Mouse (Mus musculus) thymus, postnatal 25 days (tissue): ENCODE data around the gene Nudt1.
"Not testable (repeated sequence)": the region's sequence is repeated elsewhere in the genome, so short reads cannot be mapped to it uniquely, and the experiment has no call there.

ENCODE experiments used
- DNase-seq: peaks from one replicate; pipeline ENCODE4 v3.0.0; 2022

Gene Nudt1

GRCm38 (mm10) chr5:140345244-140345643 lies 23.8 kb downstream of the Nudt1 start:
- DNase-seq: peak; percentile 16

GRCm38 (mm10) chr5:140346050-140346449 lies 24.6 kb downstream of the Nudt1 start:
- no peak for DNase-seq

- peak; percentile 20 for DNase-seq
These were observed 28.4 kb downstream of the Nudt1 start for GRCm38 (mm10) chr5:140349882-140350281.

- DNase-seq: no peak
These were observed 29.5 kb downstream of the Nudt1 start for GRCm38 (mm10) chr5:140350731-140351497.

GRCm38 (mm10) chr5:140352352-140352751 lies 30.9 kb downstream of the Nudt1 start:
- no peak for DNase-seq

- DNase-seq: no peak
These were observed 34.5 kb downstream of the Nudt1 start for GRCm38 (mm10) chr5:140355934-140356333.

- DNase-seq: no peak
These were observed 36.0 kb downstream of the Nudt1 start for GRCm38 (mm10) chr5:140357466-140357865.

GRCm38 (mm10) chr5:140359930-140360674 lies 38.6 kb downstream of the Nudt1 start:
- no peak for DNase-seq

GRCm38 (mm10) chr5:140364415-140364814 lies 43.0 kb downstream of the Nudt1 start:
- no peak for DNase-seq

GRCm38 (mm10) chr5:140368126-140368525 lies 46.7 kb downstream of the Nudt1 start:
- not testable (repeated sequence) for DNase-seq

GRCm38 (mm10) chr5:140368926-140369325 lies 47.5 kb downstream of the Nudt1 start:
- DNase-seq: no peak

- DNase-seq: no peak
These were observed 48.0 kb downstream of the Nudt1 start for GRCm38 (mm10) chr5:140369466-140369865.

- no peak for DNase-seq
These were observed 49.2 kb downstream of the Nudt1 start for GRCm38 (mm10) chr5:140370446-140371254.

GRCm38 (mm10) chr5:140371671-140372070 lies 50.2 kb downstream of the Nudt1 start:
- DNase-seq: no peak

- DNase-seq: no peak
These were observed 52.3 kb downstream of the Nudt1 start for GRCm38 (mm10) chr5:140373711-140374110.

GRCm38 (mm10) chr5:140374226-140374625 lies 52.8 kb downstream of the Nudt1 start:
- no peak for DNase-seq

GRCm38 (mm10) chr5:140375249-140375829 lies 53.9 kb downstream of the Nudt1 start:
- DNase-seq: no peak

- no peak for DNase-seq
These were observed 56.8 kb downstream of the Nudt1 start for GRCm38 (mm10) chr5:140378121-140378853.

- no peak for DNase-seq
These were observed 57.8 kb downstream of the Nudt1 start for GRCm38 (mm10) chr5:140379299-140379698.

- no peak for DNase-seq
These were observed 59.7 kb downstream of the Nudt1 start for GRCm38 (mm10) chr5:140381156-140381555.

- no peak for DNase-seq
These were observed 61.2 kb downstream of the Nudt1 start for GRCm38 (mm10) chr5:140382688-140383087.

GRCm38 (mm10) chr5:140383559-140383958 lies 62.1 kb downstream of the Nudt1 start:
- no peak for DNase-seq
